Mouse (Mus musculus): Measurements from ENCODE around the gene Nova2. TPM values are rescaled to one million over a fixed set of nuclear protein-coding genes. Genes with fewer than 3 reads are reported as not detected.

Nova2 gene
- polyA plus RNA-seq, 1 experiment from 2014 or later: 0.89 TPM

DNA sequence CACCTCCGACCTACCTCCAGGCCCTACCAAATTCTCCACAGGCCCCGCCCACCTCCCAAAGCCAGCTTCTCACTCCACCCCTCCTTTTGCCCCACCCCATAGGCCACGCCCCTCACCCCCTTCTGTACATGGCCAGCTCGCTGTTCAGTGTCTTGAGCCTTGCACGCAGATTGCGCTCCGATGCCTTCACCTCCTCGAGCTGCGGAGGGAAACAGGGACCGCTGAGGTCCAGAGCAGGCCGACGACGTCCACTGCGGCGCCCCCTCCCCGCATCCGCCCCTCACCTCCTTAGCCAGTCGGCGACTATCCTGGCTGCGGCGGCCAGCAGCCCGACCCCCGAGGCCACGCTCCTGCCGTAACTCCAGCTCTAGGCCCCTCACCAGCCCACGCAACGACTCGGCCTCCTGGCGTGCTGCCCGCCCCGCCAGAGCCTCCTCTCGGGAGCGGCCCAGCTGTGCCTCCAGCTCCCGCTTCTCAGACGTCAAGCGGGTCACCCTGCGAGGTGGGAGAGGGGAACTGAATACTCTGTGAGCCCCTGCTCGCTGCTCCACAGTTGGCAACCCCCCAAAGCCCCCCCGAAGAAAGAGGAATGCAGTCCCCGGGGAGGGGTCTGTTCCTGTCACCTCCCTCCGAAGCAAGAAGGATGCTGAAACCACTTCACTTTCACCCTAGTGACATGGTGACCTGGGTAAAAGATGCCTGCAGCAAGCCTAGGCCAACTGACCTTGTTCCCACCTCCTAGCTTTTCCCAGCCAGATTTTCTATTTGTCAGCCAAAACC lies 31.8 kb upstream of the Nova2 start:
- H3K4me1 ChIP-seq (replicated peaks; ENCODE audit: control insufficient read depth, insufficient read depth, low read length): peaks cover 9% of the 10 kb centered on the region; the same call in 1 of the 2 replicates
- peak overlapping the region; percentile 48 for H3K4me3 ChIP-seq (ENCODE audit: low read length)
- H3K9ac ChIP-seq (ENCODE audit: low read length): peak overlapping the region; percentile 69
- under 1% methylated on average over 40 of the region's 41 CpGs for WGBS
- H3K4me2 ChIP-seq (ENCODE audit: low read depth, low read length): peak overlapping the region; percentile 92
- no peaks in the 10 kb centered on the region for H3K9me3 ChIP-seq (ENCODE audit: control insufficient read depth, low read length)
- peaks cover 6% of the 10 kb centered on the region for H3K27me3 ChIP-seq (ENCODE audit: control insufficient read depth, insufficient read depth, low read depth, low read length)
- no peak overlapping the region for H3K27ac ChIP-seq (ENCODE audit: low read length)
- no peaks in the 10 kb centered on the region for H3K36me3 ChIP-seq (ENCODE audit: control insufficient read depth, insufficient read depth, low read length)
- ATAC-seq (ENCODE audit: low read depth): peak; percentile 66

GRCm38 (mm10) chr7:18896536-18896935 lies 29.2 kb upstream of the Nova2 start:
- no peak overlapping the region for H3K4me2 ChIP-seq (ENCODE audit: low read depth, low read length)
- no peaks in the 10 kb centered on the region for H3K9me3 ChIP-seq (ENCODE audit: control insufficient read depth, low read length)
- no peak overlapping the region for H3K9ac ChIP-seq (ENCODE audit: low read length)
- H3K4me1 ChIP-seq (replicated peaks; ENCODE audit: control insufficient read depth, insufficient read depth, low read length): peaks cover 14% of the 10 kb centered on the region; the same call in 1 of the 2 replicates
- no peak for ATAC-seq (ENCODE audit: low read depth)
- peaks cover 6% of the 10 kb centered on the region for H3K27me3 ChIP-seq (ENCODE audit: control insufficient read depth, insufficient read depth, low read depth, low read length)
- H3K36me3 ChIP-seq (ENCODE audit: control insufficient read depth, insufficient read depth, low read length): no peaks in the 10 kb centered on the region
- H3K27ac ChIP-seq (ENCODE audit: low read length): no peak overlapping the region
- no peak overlapping the region for H3K4me3 ChIP-seq (ENCODE audit: low read length)
- 42% methylated on average over 5 of the region's 5 CpGs for whole genome bisulfite sequencing

DNA sequence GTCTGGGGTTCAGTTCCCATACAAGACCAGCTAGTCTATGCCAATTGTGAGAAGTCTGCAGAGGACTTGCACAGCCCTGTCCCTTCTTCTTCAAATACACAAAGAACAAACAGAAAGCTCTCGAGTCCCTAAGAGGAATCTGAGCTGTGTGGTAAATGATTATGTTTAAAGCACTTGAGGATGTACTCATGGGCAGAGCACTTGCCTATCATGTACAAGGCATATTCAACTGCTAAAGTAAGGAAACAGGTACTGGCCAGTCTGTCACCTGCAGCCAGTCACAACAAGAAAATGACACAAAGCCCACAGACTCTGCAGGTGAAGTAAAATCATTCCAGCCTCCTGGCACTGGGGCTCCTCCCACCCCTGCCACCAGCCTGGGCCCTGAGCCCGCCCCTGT lies 25.2 kb upstream of the Nova2 start:
- Histone ChIP-seq H3K4me1 (replicated peaks; ENCODE audit: control insufficient read depth, insufficient read depth, low read length) (0 out of 2 replicates have a peak, but pooled peaks cover 5% of the 10 kb centered on the region), H3K4me2 (ENCODE audit: low read depth, low read length) (no peak overlapping the region), H3K9me3 (ENCODE audit: control insufficient read depth, low read length) (no peaks in the 10 kb centered on the region), H3K36me3 (ENCODE audit: control insufficient read depth, insufficient read depth, low read length) (no peaks in the 10 kb centered on the region; the same call in 1 of the 2 replicates), H3K9ac (ENCODE audit: low read length) (no peak overlapping the region), H3K27me3 (ENCODE audit: control insufficient read depth, insufficient read depth, low read depth, low read length) (no peaks in the 10 kb centered on the region), H3K27ac (ENCODE audit: low read length) (0 out of 2 replicates have a peak overlapping the region, but pooled peaks have one; percentile 22), H3K4me3 (ENCODE audit: low read length) (no peak overlapping the region)
- WGBS: 60% methylated on average over 2 of the region's 2 CpGs
- ATAC-seq (ENCODE audit: low read depth): peak; percentile 50

DNA sequence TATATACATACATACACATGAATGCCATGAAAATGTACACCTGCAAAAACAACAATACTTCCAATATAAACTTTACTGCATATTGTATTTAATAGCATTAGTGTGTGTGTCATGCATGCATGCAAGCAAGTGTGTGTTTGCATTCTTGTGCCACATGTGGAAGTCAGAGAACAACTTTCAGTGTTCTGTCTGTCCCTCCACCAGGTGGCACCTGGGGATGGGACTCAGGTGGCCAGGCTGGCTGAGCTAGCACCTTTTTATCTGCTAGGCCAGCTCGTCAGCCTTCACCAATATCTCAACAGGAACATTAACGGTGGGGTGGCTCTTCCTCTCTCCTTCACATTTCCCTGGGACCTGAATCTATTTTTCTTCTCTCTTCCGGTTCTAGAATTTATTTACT lies 23.2 kb upstream of the Nova2 start:
- Histone ChIP-seq H3K4me1 (replicated peaks; ENCODE audit: control insufficient read depth, insufficient read depth, low read length) (0 out of 2 replicates have a peak, but pooled peaks cover 5% of the 10 kb centered on the region), H3K4me3 (ENCODE audit: low read length) (no peak overlapping the region), H3K36me3 (ENCODE audit: control insufficient read depth, insufficient read depth, low read length) (no peaks in the 10 kb centered on the region; the same call in 1 of the 2 replicates), H3K27ac (ENCODE audit: low read length) (no peak overlapping the region), H3K27me3 (ENCODE audit: control insufficient read depth, insufficient read depth, low read depth, low read length) (no peaks in the 10 kb centered on the region), H3K9ac (ENCODE audit: low read length) (no peak overlapping the region), H3K9me3 (ENCODE audit: control insufficient read depth, low read length) (no peaks in the 10 kb centered on the region), H3K4me2 (ENCODE audit: low read depth, low read length) (no peak overlapping the region)
- WGBS: 71% methylated on average over 3 of the region's 3 CpGs
- ATAC-seq (ENCODE audit: low read depth): no peak

- WGBS: 73% methylated on average over 3 of the region's 3 CpGs
- ATAC-seq (ENCODE audit: low read depth): no peak
- no peak overlapping the region for H3K27ac ChIP-seq (ENCODE audit: low read length)
- H3K27me3 ChIP-seq (ENCODE audit: control insufficient read depth, insufficient read depth, low read depth, low read length): no peaks in the 10 kb centered on the region
- peaks cover 17% of the 10 kb centered on the region for H3K4me1 ChIP-seq (replicated peaks; ENCODE audit: control insufficient read depth, insufficient read depth, low read length)
- no peaks in the 10 kb centered on the region; the same call in 1 of the 2 replicates for H3K36me3 ChIP-seq (ENCODE audit: control insufficient read depth, insufficient read depth, low read length)
- H3K9ac ChIP-seq (ENCODE audit: low read length): no peak overlapping the region
- H3K9me3 ChIP-seq (ENCODE audit: control insufficient read depth, low read length): no peaks in the 10 kb centered on the region
- no peak overlapping the region for H3K4me3 ChIP-seq (ENCODE audit: low read length)
- H3K4me2 ChIP-seq (ENCODE audit: low read depth, low read length): no peak overlapping the region
Observed at GRCm38 (mm10) chr7:18904971-18905370, 20.7 kb upstream of the Nova2 start.

DNA sequence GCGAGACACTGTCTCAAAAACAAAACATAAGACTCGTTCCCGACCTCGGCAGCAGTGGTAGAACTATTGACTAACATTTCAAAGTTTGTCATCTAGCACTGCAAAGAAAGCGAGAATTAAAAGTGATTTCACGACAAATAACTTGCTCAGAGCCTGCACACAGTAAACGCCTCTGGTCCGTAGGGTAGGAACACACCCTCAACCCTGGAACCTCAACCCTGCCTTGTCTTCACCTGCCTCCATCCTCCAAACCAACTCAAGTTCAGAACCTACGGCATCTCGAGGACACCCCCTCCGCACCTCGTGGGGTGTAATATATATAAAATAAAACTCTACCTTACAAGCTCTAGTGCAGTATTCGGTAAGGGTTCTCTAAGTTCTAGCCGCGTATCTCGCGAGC lies 15.9 kb upstream of the Nova2 start:
- no peaks in the 10 kb centered on the region for H3K9me3 ChIP-seq (ENCODE audit: control insufficient read depth, low read length)
- H3K9ac ChIP-seq (ENCODE audit: low read length): peak overlapping the region; percentile 74
- peak overlapping the region; percentile 58 for H3K4me2 ChIP-seq (ENCODE audit: low read depth, low read length)
- H3K27me3 ChIP-seq (ENCODE audit: control insufficient read depth, insufficient read depth, low read depth, low read length): no peaks in the 10 kb centered on the region
- H3K27ac ChIP-seq (ENCODE audit: low read length): peak overlapping the region; percentile 10; the same call in 1 of the 2 replicates
- H3K4me1 ChIP-seq (replicated peaks; ENCODE audit: control insufficient read depth, insufficient read depth, low read length): peaks cover 16% of the 10 kb centered on the region
- H3K4me3 ChIP-seq (ENCODE audit: low read length): peak overlapping the region; percentile 74
- H3K36me3 ChIP-seq (ENCODE audit: control insufficient read depth, insufficient read depth, low read length): no peaks in the 10 kb centered on the region
- peak; percentile 8 for ATAC-seq (ENCODE audit: low read depth)
- 3% methylated on average over 17 of the region's 17 CpGs for WGBS

DNA sequence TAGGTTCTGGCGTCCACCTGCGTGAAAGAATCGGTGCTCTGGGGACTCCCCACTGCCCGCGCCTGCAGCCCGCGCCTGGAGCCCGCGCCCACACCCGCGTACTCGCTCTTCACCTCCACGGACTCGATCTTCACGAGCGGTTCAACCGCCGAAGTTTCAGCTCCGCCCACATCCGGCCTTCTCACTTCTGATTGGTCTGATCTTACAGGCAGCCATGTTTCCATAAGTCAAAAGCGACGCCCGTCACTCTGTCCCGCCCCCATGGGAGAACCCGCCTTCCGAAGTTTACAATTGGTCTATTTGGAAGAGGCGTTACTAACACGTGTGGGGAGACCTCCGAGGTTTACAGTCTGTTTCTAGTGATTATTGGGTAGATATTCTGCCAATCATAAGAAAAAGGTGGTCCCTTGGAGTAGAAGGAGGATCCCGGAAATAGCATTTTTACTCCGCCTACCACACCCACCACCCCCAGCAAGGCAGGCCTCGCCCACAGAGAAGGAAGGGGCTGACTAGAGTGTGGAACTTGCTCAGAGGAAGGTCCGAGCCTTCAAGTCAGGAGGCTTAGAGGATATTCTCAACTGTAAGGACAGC lies 15.4 kb upstream of the Nova2 start, which contains the start of gene Ccdc61:
Ccdc61 (minus strand) TSS at position 175 of the 591 bp plus-strand sequence.
- H3K4me3 ChIP-seq (ENCODE audit: low read length): peak within 1 kb of the TSS; percentile 74
- no peaks in the 10 kb centered on the region for H3K27me3 ChIP-seq (ENCODE audit: control insufficient read depth, insufficient read depth, low read depth, low read length)
- peak; percentile 99 for ATAC-seq (ENCODE audit: low read depth)
- no peaks in the 10 kb centered on the region for H3K9me3 ChIP-seq (ENCODE audit: control insufficient read depth, low read length)
- WGBS: 0% methylated on average over 33 of the region's 33 CpGs
- H3K4me1 ChIP-seq (replicated peaks; ENCODE audit: control insufficient read depth, insufficient read depth, low read length): peaks cover 16% of the 10 kb centered on the region
- peak within 1 kb of the TSS; percentile 77 for H3K4me2 ChIP-seq (ENCODE audit: low read depth, low read length)
- H3K36me3 ChIP-seq (ENCODE audit: control insufficient read depth, insufficient read depth, low read length): no peaks in the 10 kb centered on the region
- peak within 1 kb of the TSS; percentile 74 for H3K9ac ChIP-seq (ENCODE audit: low read length)
- peak within 1 kb of the TSS; percentile 10; the same call in 1 of the 2 replicates for H3K27ac ChIP-seq (ENCODE audit: low read length)

DNA sequence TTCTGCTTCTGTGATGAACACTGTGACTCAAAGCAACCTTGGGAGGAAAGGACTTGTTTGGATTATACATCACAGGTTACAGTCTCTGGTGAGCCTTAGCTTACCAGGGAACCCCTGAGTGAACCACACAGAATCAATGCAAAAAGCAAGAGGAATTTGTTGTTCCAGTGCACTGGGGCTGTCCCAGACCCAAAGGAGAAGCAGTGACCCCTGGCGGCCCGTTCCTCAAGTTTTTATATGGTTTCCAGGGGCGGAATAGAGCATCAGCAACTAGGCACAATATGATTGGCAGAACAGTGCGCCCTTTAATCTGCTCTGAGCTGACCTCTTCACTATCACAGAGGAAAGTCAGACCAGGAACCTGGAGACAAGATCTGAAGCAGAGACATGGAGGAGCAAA lies 9.4 kb upstream of the Nova2 start:
- H3K36me3 ChIP-seq (ENCODE audit: control insufficient read depth, insufficient read depth, low read length): no peaks in the 10 kb centered on the region
- no peak for ATAC-seq (ENCODE audit: low read depth)

GRCm38 (mm10) chr7:18917931-18918330 lies 7.8 kb upstream of the Nova2 start:
- Histone ChIP-seq H3K27ac (ENCODE audit: low read length) (no peak overlapping the region), H3K9ac (ENCODE audit: low read length) (no peak overlapping the region), H3K4me1 (replicated peaks; ENCODE audit: control insufficient read depth, insufficient read depth, low read length) (no peaks in the 10 kb centered on the region), H3K9me3 (ENCODE audit: control insufficient read depth, low read length) (no peaks in the 10 kb centered on the region), H3K36me3 (ENCODE audit: control insufficient read depth, insufficient read depth, low read length) (no peaks in the 10 kb centered on the region), H3K4me3 (ENCODE audit: low read length) (no peak overlapping the region), H3K4me2 (ENCODE audit: low read depth, low read length) (no peak overlapping the region), H3K27me3 (ENCODE audit: control insufficient read depth, insufficient read depth, low read depth, low read length) (no peaks in the 10 kb centered on the region)
- 56% methylated on average over 3 of the region's 3 CpGs for WGBS
- ATAC-seq (ENCODE audit: low read depth): no peak

More for the DNA sequence above, 9.4 kb upstream of the Nova2 start:
- H3K27me3 ChIP-seq (ENCODE audit: control insufficient read depth, insufficient read depth, low read depth, low read length): no peaks in the 10 kb centered on the region
- H3K4me1 ChIP-seq (replicated peaks; ENCODE audit: control insufficient read depth, insufficient read depth, low read length): no peaks in the 10 kb centered on the region; the same call in 1 of the 2 replicates
- H3K27ac ChIP-seq (ENCODE audit: low read length): no peak overlapping the region
- no peak overlapping the region for H3K4me3 ChIP-seq (ENCODE audit: low read length)
- WGBS: 70% methylated on average over 4 of the region's 4 CpGs
- no peaks in the 10 kb centered on the region for H3K9me3 ChIP-seq (ENCODE audit: control insufficient read depth, low read length)
- H3K4me2 ChIP-seq (ENCODE audit: low read depth, low read length): no peak overlapping the region
- H3K9ac ChIP-seq (ENCODE audit: low read length): no peak overlapping the region
